Mouse (Mus musculus) granulocyte monocyte progenitor cell, adult 5-6 weeks (primary cell): ENCODE data around the gene Zbtb40. TPM values are rescaled to one million over a fixed set of nuclear protein-coding genes. Genes with fewer than 3 reads are reported as not detected.

Experiments
- ATAC-seq: replicated peaks from 2 replicates; pipeline ENCODE4 v1.8.0; 2016; ENCODE audit warnings: mild to moderate bottlenecking, moderate TSS enrichment, inconsistent platforms; ENCODE audit not compliant: poor library complexity, severe bottlenecking
- total RNA-seq, 2 experiments: library from RNA; stranded (forward) in 1 of 2; stranded (reverse) in 1 of 2; fragments of 200-712, 200-1000 nt in 1 of 2; fragments of >200 nt in 1 of 2; fragmentation: Nextera tagmentation in 1 of 2; gene quantifications; 2 replicates each; pipeline ENCODE4 v1.2.3; 2014 to 2017

Gene Zbtb40
- total RNA-seq, 2 experiments from 2014 or later = 4.0 to 6.9 TPM

- no peak for ATAC-seq
Observed at GRCm38 (mm10) chr4:137038096-137038495, 10.5 kb downstream of the Zbtb40 start.

GRCm38 (mm10) chr4:137033115-137033887, 15.3 kb downstream of the Zbtb40 start:
- no peak for ATAC-seq

GRCm38 (mm10) chr4:137032456-137032855, 16.1 kb downstream of the Zbtb40 start:
- ATAC-seq = no peak

GRCm38 (mm10) chr4:137031319-137031718, 17.3 kb downstream of the Zbtb40 start:
- no peak for ATAC-seq

- ATAC-seq = no peak
Observed at GRCm38 (mm10) chr4:137029348-137029747, 19.3 kb downstream of the Zbtb40 start.

GRCm38 (mm10) chr4:137027051-137027450, 21.6 kb downstream of the Zbtb40 start:
- no peak for ATAC-seq

GRCm38 (mm10) chr4:137025570-137025969, 23.0 kb downstream of the Zbtb40 start:
- no peak for ATAC-seq

- ATAC-seq = no peak
Observed at GRCm38 (mm10) chr4:137025133-137025532, 23.5 kb downstream of the Zbtb40 start.

- ATAC-seq = no peak
Observed at GRCm38 (mm10) chr4:137020065-137020464, 28.5 kb downstream of the Zbtb40 start.

- ATAC-seq = no peak
Observed at GRCm38 (mm10) chr4:137015934-137016333, 32.7 kb downstream of the Zbtb40 start.

- no peak for ATAC-seq
Observed at GRCm38 (mm10) chr4:137015476-137015856, 33.1 kb downstream of the Zbtb40 start.

- ATAC-seq = no peak
Observed at GRCm38 (mm10) chr4:137014654-137015475, 33.7 kb downstream of the Zbtb40 start.

- no peak for ATAC-seq
Observed at GRCm38 (mm10) chr4:137014124-137014523, 34.5 kb downstream of the Zbtb40 start.

- no peak for ATAC-seq
Observed at GRCm38 (mm10) chr4:137006966-137007365, 41.6 kb downstream of the Zbtb40 start.

GRCm38 (mm10) chr4:137001825-137002224, 46.8 kb downstream of the Zbtb40 start:
- ATAC-seq = no peak

GRCm38 (mm10) chr4:137001020-137001419, 47.6 kb downstream of the Zbtb40 start:
- no peak for ATAC-seq

GRCm38 (mm10) chr4:136998371-136998770, 50.2 kb downstream of the Zbtb40 start:
- ATAC-seq = no peak

- ATAC-seq = no peak
Observed at GRCm38 (mm10) chr4:136997723-136998345, 50.8 kb downstream of the Zbtb40 start.

- ATAC-seq = no peak
Observed at GRCm38 (mm10) chr4:136996933-136997332, 51.7 kb downstream of the Zbtb40 start.

GRCm38 (mm10) chr4:136995361-136995760, 53.2 kb downstream of the Zbtb40 start:
- ATAC-seq = no peak
